Mouse (Mus musculus) liver, adult 2 months (tissue): Measurements from ENCODE around the gene Fam166a. TPM values are rescaled to one million over a fixed set of nuclear protein-coding genes. Genes with fewer than 3 reads are reported as not detected.

Source experiments
- DNase-seq: peaks from one replicate; pipeline ENCODE4 v3.0.0-alpha.2; 2011; ENCODE audit warnings: low read depth, low spot score; ENCODE audit errors: extremely low read depth
- H3K27ac ChIP-seq: fragments of 200-500 bp; replicated peaks from 2 replicates; pipeline ENCODE4 v1.5.1; 2012; ENCODE audit warnings: low read depth, mild to moderate bottlenecking, control low read depth, inconsistent platforms, low read length; ENCODE audit not compliant: insufficient read depth
- H3K27me3 ChIP-seq: fragments of 200-500 bp; 2 replicates; pipeline ENCODE4 v1.6.1; 2012; ENCODE audit warnings: mild to moderate bottlenecking, moderate library complexity, low read length, inconsistent platforms; ENCODE audit not compliant: control insufficient read depth, insufficient read depth
- H3K36me3 ChIP-seq: fragments of 200-500 bp; 2 replicates; pipeline ENCODE4 v1.6.1; 2012; ENCODE audit warnings: low read length, inconsistent platforms; ENCODE audit not compliant: control insufficient read depth, insufficient read depth
- H3K4me1 ChIP-seq: fragments of 200-500 bp; 2 replicates; pipeline ENCODE4 v1.6.1; 2011; ENCODE audit warnings: low read length; ENCODE audit not compliant: control insufficient read depth, insufficient read depth
- H3K4me3 ChIP-seq: fragments of 200-500 bp; 2 replicates; pipeline ENCODE4 v1.5.1; 2011; ENCODE audit warnings: low read depth, mild to moderate bottlenecking, control low read depth, low read length, moderate library complexity; ENCODE audit not compliant: insufficient read depth
- H3K79me2 ChIP-seq: fragments of 200-500 bp; 2 replicates; pipeline ENCODE4 v1.6.1; 2012; ENCODE audit warnings: inconsistent platforms, mild to moderate bottlenecking, low read length, moderate library complexity; ENCODE audit not compliant: control insufficient read depth, insufficient read depth
- H3K9ac ChIP-seq: fragments of 200-500 bp; 2 replicates; pipeline ENCODE4 v1.6.1; 2012; ENCODE audit warnings: low read depth, mild to moderate bottlenecking, control low read depth, inconsistent platforms, low read length
- CTCF ChIP-seq: fragments of 200-500 bp; IDR thresholded peaks from 2 replicates; pipeline ENCODE4 v1.5.1; 2011; ENCODE audit warnings: low read depth, low read length, control low read depth
- POLR2A ChIP-seq: fragments of 200-500 bp; IDR thresholded peaks from 2 replicates; pipeline ENCODE4 v1.6.1; 2011; ENCODE audit warnings: low read length, control low read depth; ENCODE audit not compliant: insufficient read depth; ENCODE audit errors: extremely low read depth
- WGBS: fragments of 180-500 bp; shearing (Covaris S2); methylation state at CpG from one replicate; pipeline ENCODE4 v1.1.7; 2018; 5-methylcytosine and 5-hydroxymethylcytosine counted together
- polyA plus RNA-seq: library from polyadenylated mRNA; depleted of rRNA; stranded (reverse); fragments of >200 nt; gene quantifications from 2 replicates; pipeline ENCODE4 v1.2.3, GENCODE M21; 2012
- total RNA-seq: library from RNA; depleted of rRNA; stranded (reverse); fragments of >200 nt; gene quantifications from 2 replicates; pipeline ENCODE4 v1.2.3, GENCODE M21; 2014

Fam166a gene
- total and polyA plus RNA-seq, 2 experiments: 0.07 TPM; not detected in 1

DNA sequence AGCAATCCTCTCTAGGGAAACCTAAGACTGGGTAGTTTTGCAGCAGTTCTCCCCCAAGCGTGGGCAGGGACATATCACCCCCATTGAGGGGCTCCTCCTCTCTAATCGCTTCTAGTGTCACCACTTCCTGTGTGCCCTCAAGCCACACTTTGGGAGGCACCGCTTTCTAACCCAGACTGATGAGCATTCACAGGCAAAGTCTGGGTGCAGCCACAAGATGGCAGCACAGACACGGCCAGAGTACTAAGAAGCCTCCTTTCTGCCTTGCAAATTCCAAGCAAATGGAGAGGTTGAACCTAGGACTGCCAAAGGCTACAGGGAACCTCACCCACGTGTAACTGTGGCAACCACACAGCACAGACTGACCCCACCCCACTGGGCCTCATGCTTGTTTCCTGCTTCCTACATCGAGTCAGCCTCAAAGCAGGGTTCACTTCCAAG, 25.2 kb upstream of the Fam166a start:
- Histone ChIP-seq H3K27me3 (no peaks in the 10 kb centered on the region), H3K79me2 (no peaks in the 10 kb centered on the region), H3K36me3 (no peaks in the 10 kb centered on the region), H3K4me3 (no peak overlapping the region), H3K9ac (no peak overlapping the region), H3K4me1 (peaks cover 5% of the 10 kb centered on the region; the same call in 1 of the 2 replicates), H3K27ac (no peak overlapping the region)
- 4% methylated on average over 6 of the region's 6 CpGs for WGBS
- DNase-seq: peak; percentile 66
- TF ChIP-seq POLR2A (no peak), CTCF (peak; percentile 90)

- Histone ChIP-seq H3K4me3 (no peak overlapping the region), H3K4me1 (peaks cover 5% of the 10 kb centered on the region; the same call in 1 of the 2 replicates), H3K9ac (no peak overlapping the region)
These were observed 24.5 kb upstream of the Fam166a start for GRCm38 (mm10) chr2:25194006-25194405.

DNA sequence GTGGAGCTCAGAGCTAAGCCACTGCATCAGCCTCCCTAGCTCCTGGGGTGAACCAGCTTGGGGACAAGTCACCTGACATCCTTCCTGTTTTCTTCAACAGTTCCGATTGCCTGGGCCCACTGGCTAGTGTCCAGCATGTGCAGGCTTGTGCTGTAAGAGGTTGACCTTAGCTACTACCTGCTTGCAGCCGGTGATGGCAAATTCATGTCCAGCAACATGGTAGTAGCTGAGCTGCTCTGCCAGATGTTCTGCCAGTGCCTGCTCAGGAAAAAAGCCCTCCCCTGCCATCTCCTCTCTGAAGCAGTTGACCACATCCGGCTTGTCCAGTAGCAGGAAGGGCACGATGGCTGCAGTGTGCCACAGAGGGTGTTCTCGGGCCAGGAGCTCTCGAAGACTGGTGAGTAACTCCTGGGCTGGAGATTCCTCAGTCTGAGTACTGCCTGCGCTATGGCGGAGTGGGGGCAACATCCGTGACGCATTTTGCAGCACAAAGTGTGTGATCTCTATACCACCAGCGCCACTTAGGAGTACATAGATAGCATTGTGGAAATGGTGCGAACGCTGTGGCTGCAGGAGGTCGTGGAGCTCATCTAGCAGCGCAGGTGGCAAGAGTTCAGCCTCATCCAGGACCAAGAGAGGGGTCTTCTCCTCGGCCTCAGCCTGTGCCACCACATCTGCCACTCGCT, 23.9 kb upstream of the Fam166a start:
- Histone ChIP-seq H3K27ac (no peak overlapping the region), H3K4me3 (peak overlapping the region; percentile 55; the same call in 1 of the 2 replicates), H3K4me1 (peaks cover 5% of the 10 kb centered on the region; the same call in 1 of the 2 replicates), H3K9ac (peak overlapping the region; percentile 51; the same call in 1 of the 2 replicates), H3K36me3 (peaks cover 2% of the 10 kb centered on the region; the same call in 1 of the 2 replicates), H3K79me2 (no peaks in the 10 kb centered on the region), H3K27me3 (no peaks in the 10 kb centered on the region)
- DNase-seq: peak; percentile 25
- no peak for TF ChIP-seq CTCF
- 71% methylated on average over 17 of the region's 17 CpGs for WGBS

More at GRCm38 (mm10) chr2:25194006-25194405, 24.5 kb upstream of the Fam166a start:
- Histone ChIP-seq H3K79me2 (no peaks in the 10 kb centered on the region), H3K27me3 (no peaks in the 10 kb centered on the region), H3K27ac (no peak overlapping the region), H3K36me3 (no peaks in the 10 kb centered on the region)
- WGBS: 65% methylated on average over 5 of the region's 5 CpGs
- DNase-seq: no peak
- no peak for TF ChIP-seq CTCF
- TF ChIP-seq POLR2A: no peak

DNA sequence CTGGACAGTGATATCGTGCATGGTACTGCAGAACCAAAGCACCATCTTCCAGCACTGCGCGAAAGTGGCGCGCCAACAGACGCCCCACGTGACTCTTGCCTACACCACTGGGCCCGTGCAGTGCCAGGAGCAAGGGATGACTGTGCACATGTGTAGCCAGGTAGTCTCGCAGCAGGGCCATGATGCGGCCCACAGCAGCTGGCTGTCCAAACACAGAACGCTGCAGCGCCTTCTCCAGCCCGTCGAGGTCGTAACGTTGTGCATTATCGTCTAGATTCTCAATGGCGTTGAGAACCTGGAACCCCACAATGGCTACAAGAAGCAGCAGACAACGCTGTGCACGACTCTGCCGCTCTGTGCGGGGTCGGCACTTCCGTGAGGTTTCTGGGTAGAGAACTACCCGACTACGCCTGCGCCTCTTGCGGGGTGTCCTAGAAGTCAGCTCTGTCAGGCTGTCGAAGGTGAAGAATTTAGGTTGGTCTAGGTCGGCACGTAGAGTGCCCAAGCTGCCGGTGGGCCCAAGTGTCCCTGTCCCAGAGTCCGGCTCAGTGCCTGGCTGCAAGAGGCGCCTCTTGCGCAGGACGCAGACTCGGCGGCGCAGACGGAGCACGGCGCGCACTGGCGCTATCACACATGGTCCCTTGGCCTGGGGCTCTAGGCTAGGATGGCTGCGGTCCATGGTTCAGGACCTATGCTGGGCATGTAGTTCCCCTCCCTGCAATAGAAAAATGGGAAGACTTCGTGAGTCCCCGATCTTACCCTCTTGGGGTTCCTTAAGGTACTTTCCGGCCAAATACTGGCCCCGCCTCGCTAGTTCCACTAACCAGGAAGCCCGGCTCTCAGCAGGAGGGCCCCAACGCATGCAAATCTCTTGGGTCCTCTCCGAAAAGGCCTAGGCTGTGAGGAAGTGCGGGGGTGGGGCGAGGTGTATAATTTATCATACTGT, 23.1 kb upstream of the Fam166a start:
- peaks cover 5% of the 10 kb centered on the region; the same call in 1 of the 2 replicates for H3K4me1 ChIP-seq

GRCm38 (mm10) chr2:25196172-25196954, 22.2 kb upstream of the Fam166a start, which contains the start of gene Tor4a:
Gene Tor4a (minus strand): TSS chr2:25196886.
- Histone ChIP-seq H3K9ac (peak within 1 kb of the TSS; percentile 51), H3K4me3 (peak within 1 kb of the TSS; percentile 55), H3K36me3 (peaks cover 11% of the 10 kb centered on the region; the same call in 1 of the 2 replicates), H3K4me1 (peaks cover 5% of the 10 kb centered on the region; the same call in 1 of the 2 replicates), H3K27ac (peak within 1 kb of the TSS; percentile 62), H3K27me3 (no peaks in the 10 kb centered on the region), H3K79me2 (no peaks in the 10 kb centered on the region)
- WGBS: 21% methylated on average over 8 of the region's 8 CpGs
- TF ChIP-seq CTCF: 0 out of 2 replicates have a peak, but pooled peaks have one; percentile 4
- 0 out of 2 replicates have a peak, but pooled peaks have one; percentile 25 for TF ChIP-seq POLR2A
- peak; percentile 66 for DNase-seq

More for the DNA sequence above, 23.1 kb upstream of the Fam166a start:
- DNase-seq: peak; percentile 40
- peak overlapping the region; percentile 55 for H3K4me3 ChIP-seq
- WGBS: 21% methylated on average over 55 of the region's 55 CpGs
- H3K27me3 ChIP-seq: no peaks in the 10 kb centered on the region
- TF ChIP-seq CTCF (no peak), POLR2A (no peak)
- H3K9ac ChIP-seq: peak overlapping the region; percentile 51
- no peaks in the 10 kb centered on the region for H3K79me2 ChIP-seq
- H3K36me3 ChIP-seq: peaks cover 5% of the 10 kb centered on the region; the same call in 1 of the 2 replicates
- peak overlapping the region; percentile 62 for H3K27ac ChIP-seq
